Mouse (Mus musculus): Measurements from ENCODE around the gene Prc1.

Gene Prc1

DNA sequence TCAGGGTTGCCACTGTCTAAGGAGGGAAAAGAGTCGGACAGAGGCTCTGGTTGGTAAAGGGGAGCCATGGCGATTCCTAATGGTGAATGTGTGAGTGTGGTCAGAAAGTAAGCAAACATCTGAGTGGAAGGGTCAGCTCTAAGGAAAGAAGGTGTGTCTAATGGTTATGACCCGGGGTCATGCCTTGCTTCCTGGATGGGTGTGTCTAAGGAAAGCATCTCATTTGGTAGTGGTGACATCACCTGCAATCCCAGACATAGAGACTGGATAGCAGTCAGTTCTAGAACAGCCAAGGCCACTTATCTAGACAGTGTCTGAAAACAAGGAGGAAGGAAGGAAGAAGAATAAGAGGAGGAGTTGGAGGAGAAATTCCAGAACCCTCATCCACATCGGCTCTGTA, 40.6 kb downstream of the Prc1 start:
- no peak for DNase-seq (ENCODE audit: low spot score in 2 of 2)

DNA sequence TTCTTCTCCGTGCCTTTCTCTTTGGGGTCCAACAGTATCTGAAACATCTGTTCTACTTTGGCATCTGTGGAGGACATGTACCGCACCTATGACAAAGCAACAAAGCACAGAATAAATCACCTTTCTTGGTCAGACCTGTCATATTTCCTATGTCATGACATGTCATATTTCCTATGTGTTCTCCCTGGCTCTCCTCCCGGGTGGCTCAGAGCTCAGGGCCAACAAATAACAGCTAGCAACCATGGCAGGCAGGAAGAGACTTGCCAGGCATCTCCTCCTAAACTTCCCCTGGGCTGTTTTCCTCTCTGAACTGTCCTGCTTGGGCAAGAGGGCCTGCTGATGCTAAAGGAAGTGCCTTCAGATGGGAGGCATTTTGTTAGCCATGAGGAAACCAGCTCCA, 42.7 kb downstream of the Prc1 start:
- no peak for DNase-seq (ENCODE audit: low spot score in 2 of 2)

DNA sequence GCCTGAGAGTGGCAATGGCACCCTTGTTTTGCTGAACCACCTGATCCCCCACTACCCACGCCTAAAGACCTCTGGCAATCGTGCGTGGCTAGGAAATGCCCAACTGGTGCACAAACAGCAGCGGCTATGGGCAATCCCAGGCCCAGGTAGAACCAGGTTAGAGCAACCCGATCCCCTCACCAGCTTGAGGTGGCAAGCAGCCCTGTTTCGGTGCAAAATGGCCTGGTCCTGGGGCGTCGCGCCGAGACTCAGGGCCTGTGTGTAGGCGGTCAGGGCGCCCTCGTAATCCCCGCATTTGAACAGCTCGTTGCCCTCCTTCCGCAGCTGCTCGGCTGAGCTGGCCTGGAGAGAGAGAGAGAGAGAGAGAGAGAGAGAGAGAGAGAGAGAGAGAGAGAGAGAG, 45.1 kb downstream of the Prc1 start:
- peak in 1 of 2 experiments; percentile 35 for DNase-seq (ENCODE audit: low spot score in 2 of 2)

DNA sequence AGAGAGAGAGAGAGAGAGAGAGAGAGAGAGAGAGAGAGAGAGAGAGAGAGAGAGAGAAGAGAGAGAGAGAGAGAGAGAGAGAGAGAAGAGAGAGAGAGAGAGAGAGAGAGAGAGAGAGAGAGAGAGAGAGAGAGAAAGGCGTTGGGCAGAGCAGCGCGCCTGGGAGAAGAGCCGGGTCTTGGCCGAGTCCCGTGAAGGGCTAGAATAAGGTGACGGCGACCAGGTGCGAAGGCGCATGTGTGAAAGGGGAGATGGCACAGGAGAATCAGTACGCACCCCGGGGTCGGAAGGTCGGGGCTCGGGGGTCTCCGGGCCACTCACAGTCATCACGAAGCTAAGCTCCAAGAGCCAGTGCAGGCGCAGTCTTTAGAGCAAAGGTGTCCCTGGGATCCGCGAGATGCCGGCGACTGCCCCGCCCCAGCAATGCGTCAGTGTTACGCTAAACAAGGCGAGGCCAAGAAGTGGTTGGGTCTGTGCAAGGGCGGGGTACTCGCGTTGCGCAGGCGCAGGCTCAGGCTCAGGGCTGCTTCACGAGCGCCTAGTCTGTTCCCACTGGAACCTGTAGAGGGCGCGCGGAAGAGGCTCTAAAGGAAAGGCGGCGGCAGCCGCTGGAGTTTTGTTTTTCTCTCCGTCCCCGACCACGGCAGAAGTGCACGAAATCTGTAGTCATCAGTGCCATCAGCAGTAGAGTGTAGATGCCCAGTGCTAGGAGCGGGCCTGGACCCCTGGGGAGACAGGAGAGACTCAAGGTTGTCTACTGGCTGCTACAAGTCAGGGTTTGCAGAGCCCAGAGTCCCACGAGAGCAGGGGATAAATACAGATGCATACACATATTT, 45.8 kb downstream of the Prc1 start:
- peak; percentile 98 to 99 for DNase-seq (ENCODE audit: low spot score in 2 of 2)

DNA sequence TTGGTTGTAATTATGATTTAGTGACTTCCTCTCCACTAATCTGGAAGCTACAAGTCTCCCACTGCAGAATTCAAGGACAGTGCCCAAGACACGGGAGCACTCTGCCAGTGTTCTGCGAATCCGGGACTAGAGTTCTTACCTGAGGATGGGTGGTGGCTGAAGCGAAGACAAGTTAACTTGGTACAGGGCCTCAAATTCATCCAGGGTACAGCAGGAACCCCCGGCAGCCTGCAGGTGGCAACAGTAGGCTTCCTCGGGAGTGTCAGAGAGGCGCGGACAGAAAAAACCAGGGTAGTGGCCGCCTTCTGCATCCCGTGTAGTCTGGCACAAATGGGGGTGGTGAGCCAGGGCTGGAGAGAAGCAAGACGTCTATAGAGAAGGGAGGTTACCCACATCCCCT, 46.5 kb downstream of the Prc1 start, which contains the start of gene Unc45a:
Gene Unc45a (minus strand): TSS at position 213 of the 400 bp plus-strand sequence.
- DNase-seq (ENCODE audit: low spot score in 2 of 2): peak; percentile 64 to 69

DNA sequence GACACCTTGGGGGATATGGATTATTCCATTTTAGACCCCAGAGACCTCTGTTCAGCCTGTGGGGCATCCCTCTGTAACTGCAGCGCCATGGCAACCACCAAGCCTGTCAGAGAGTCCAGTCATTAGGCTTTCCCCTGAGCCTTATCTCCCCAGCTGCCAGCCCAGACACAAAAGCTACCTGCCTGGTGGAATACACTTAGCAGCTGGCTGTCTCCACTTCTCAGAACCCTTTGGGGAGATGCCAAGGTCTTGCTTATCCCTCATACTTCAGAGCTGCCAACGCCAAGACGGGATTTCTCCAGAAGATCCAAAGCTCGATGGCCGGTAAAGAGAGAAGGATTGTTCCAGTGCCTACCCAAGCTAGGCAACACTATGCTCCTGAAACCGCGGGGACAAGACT, 47.5 kb downstream of the Prc1 start:
- DNase-seq (ENCODE audit: low spot score in 2 of 2): no peak

DNA sequence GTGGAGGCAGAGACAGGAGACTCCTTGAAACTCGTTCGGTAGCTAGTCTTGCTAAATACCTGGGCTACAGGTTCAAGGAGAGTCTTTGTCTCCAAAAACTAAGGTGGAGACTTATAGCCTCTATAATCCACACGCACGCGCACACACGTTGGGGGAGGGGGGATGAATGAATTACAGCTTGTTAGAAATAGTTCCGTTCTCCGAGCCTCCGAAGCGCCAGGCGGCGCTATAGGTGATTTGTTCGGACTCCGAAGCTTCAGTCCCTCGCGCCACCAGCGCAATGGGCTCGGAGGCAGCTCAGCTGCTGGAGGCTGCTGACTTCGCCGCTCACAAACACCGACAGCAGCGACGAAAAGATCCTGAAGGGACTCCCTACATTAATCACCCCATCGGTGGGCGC, 48.6 kb downstream of the Prc1 start, which contains the start of gene Hddc3:
Gene Hddc3 (plus strand): TSS at position 247 of the 400 bp plus-strand sequence.
- peak; percentile 98 to 99 for DNase-seq (ENCODE audit: low spot score in 2 of 2)

DNA sequence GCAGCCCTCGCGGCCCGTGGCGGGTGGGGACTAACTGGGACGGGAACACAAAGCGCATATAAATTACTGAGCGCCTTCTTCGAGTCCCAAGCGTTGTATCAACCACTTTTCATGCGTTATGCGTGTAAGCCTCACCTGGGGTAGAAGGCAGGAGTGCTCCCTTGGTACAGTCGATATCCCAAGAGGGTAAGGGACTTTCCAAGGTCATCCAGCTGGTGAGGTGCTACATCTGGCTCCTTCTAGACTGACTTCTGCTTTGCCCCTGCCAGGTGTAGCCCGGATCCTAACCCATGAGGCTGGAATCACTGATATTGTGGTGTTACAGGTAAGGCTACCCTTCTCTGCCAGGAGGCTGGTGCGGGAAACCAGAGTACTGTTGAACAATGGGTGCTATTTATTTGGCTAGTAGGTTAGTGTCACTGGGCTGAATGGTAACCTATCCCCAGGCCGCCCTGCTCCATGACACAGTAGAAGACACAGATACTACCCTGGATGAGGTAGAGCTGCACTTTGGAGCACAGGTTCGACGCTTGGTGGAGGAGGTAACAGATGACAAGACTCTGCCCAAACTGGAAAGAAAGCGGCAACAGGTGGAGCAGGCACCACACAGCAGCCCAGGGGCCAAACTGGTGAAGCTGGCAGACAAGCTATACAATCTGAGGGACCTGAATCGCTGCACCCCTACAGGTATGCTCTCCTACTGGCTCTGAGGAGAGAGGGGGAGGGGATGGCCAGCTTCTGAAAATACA, 49.2 kb downstream of the Prc1 start:
- DNase-seq (ENCODE audit: low spot score in 2 of 2): no peak

DNA sequence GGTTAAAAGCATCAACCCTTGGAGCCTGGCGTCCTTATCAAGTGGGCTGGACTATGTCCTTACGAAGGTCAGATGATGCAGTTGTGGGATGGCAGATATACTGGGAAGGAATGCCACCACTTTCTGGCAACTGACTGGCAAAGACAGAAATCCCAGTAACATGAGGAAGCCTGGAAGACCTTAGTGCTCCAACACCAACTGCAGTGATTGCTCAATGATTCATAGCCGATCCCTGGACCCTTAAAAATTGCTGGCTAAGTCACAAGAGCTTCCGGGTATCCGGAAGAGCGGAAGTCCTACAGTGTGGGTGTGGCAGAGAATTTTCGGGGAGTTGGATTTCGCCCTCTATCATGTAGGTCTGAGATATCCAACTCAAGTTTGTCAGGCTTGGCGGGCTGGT, 51.9 kb downstream of the Prc1 start:
- DNase-seq (ENCODE audit: low spot score in 2 of 2): no peak

DNA sequence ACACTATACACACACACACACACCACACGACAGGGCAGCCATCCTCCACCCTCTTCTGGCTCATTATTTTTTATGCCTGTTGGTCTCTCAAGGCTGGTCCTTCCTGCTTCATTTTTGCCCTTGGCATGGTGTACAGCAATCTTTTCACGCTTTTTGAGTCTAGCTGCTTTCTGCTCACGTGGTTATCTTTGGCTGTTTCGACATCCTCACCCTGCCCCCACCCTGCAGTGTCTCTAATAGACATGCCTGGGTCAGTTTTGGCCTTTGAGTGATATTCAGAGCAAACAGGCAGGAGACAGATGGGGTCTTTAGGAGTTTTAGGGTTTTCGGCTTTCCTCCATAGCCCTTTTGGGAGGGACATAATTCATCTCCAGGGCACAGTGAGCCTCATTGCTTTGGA, 52.6 kb downstream of the Prc1 start:
- no peak for DNase-seq (ENCODE audit: low spot score in 2 of 2)

DNA sequence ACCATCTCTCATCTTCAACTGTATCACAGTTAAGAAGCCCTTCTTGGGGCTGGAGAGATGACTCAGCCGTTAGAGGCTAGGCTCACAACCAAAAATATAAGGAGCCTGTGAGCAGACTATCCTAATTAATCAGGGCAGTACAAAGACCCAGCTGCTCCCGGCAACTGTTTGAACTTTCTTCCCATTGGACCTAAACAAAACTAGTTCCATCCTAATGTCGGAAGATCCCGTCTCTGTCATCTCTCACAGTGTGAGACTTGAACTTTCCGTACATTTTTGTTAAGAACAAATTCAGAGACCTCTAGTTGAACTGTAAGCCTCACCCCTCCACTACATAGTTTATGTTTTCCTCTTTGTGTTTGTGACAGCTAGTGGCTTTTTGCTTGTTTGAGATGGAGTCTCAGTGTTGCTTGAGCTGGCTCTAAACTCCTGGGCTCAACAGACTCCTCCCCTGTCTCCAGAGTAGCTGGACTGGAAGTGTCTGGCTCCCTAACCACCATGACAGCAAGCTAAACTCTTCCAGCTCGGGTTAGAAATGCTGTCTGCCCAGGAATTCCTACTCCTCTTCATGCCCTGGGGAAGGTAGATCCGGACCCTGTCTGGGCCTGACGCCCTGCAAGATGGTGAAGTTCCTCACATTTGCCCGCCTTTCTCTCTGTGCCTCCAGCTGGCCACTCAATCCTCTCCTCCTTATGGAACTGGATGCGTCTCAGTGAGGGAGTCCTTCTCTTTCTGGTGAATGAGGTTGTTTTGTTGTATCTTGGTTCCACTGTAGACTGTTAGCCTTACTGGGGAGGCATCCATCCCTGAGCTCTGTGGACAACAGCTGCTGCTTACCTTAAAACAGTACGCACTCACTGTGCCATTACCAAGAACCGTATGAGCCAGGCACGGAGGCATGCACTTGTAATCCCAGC, 53.7 kb downstream of the Prc1 start:
- no peak for DNase-seq (ENCODE audit: low spot score in 2 of 2)

DNA sequence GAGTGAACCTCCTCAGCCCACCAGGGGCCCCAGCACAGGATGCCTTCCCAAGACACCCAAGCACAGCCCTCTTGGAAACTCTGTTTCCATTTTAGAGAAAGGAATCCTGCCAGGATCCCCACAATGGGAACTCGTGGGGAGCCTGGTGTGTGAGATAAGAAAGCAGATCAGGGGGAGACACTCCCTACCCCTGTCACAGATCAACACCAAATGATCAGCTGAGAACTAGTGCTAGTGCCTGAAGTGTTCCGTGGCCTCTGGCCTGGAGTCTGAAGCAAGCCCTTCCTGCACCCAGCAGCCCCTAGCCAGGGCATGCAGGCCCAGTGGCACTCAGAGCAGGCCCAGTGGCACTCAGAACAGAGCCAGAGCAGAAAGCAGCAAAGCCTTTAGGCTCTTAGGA, 56.6 kb downstream of the Prc1 start:
- no peak for DNase-seq (ENCODE audit: low spot score in 2 of 2)

DNA sequence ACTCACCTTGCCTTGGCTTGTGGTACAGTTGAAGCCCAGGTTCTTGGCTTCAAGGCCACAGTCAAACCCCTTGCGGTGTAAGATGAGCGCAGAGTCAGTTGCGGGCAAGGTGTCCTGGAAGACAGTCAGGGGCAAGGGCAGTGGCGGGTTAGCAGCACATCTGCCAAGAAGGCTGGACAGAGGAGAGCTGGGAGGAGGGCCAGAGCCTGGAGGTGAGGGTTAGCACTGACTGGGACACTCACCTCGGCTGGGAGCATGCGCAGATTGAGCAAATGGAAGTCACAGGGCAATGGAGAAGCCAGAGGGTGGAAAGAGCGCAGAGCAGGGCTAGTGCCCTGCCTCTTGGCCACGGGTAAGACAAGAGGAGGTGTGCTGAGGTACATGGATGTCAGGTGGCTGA, 58.7 kb downstream of the Prc1 start:
- DNase-seq (ENCODE audit: low spot score in 2 of 2): no peak

DNA sequence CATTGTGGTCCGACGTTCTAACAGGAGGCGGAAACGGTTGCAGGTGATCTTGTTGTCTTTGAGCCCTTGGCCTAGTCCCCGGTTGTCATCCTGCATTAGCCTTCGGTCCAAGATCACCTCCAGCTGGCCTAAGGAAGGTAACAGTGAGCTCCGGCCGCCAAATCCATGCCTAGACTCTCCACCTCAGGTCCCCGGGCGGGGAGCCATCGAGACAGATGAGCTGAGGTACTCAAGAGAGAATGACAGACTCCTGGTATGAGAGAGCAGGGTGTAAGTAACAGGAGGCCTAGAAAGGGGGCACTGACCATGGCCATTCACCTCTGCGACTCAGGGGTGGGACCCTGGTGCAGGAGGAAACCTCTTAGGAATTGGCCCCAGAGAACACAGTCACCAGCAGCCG, 62.1 kb downstream of the Prc1 start:
- no peak for DNase-seq (ENCODE audit: low spot score in 2 of 2)

DNA sequence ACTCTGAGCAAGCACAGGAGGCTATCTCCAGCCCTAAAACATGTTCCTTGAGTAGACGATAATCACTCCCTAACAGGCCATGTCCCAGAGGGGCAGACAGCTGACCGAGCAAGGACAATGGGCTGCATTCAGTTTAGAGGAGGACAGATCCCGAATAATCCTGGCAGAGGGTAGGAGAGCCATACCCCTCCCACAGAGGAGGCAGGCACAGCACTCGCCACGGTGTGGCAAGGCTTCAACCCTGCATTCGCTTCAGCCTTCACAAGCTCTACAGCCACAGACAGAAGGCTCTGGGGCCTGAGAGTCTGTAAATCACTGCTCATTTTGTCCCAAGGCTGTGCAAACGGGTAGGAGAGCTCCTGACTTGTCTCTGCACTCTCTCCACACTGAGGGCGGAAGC, 62.9 kb downstream of the Prc1 start:
- no peak for DNase-seq (ENCODE audit: low spot score in 2 of 2)

DNA sequence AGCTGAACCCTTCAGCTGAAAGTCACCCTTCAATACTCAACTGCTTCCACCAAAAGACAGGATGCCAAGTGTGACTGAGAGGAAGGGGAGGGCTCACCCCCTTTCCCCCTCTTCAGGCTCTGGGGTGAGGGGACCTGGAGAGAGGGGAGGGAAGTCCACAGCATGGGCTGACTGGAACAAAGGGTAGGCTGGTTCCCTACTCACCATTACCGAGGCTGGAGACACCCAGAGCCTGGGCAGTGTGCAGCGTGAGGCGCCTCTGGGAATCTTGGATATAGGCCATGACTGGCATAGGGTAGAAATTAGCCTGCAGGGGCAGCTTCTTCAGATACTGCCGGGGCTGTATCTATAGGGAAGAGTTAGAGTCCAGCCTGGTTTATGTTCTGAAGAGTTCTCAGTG, 63.8 kb downstream of the Prc1 start:
- no peak for DNase-seq (ENCODE audit: low spot score in 2 of 2)

DNA sequence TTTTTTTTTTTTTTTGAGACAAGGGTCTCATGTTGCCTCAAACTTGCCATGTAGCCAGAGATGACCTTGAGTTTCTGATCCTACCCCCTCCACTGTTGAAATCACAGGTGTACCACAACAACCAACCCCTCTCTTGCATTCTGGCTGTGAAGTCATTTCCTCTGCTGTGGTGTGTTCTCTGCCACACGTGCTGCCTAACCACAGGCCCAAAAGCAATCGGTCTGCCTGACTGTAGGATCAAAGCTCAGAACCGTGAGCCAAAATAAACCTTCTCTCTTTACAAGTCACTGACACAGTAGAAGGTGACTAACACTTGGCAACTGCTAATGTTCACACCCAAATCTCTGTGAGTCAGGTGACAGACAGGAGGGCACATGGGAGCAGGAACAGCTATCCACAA, 66.2 kb downstream of the Prc1 start:
- no peak for DNase-seq (ENCODE audit: low spot score in 2 of 2)

DNA sequence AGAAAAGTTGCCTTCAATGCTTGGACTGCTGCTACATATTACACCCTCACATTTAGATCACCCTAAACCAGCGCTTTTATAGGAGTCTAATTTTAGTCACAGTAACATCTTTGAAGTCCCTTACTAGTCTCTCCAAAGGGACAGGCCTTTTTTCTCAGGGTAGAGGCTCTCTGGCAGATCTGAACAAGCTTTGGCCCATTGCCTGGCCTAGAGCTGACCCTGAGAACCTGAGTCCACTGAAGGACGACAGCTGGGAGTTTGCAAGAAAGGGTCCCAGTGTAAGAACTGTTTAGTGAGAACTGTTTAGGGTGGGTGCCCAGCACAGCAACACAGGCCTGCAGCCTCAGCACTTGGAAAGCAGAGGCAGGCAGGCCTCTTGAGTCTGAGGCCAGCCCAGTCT, 71.5 kb downstream of the Prc1 start:
- no peak for DNase-seq (ENCODE audit: low spot score in 2 of 2)

Measured in right cerebral cortex, adult 2 months (tissue).